Mouse (Mus musculus) kidney, adult 8-10 months (tissue): ENCODE measurements around the gene Aph1a.
"Not testable (repeated sequence)": the region's sequence is repeated elsewhere in the genome, so short reads cannot be mapped to it uniquely, and the experiment has no call there.

Experiments used
- DNase-seq, 2 experiments: peaks; one replicate each; pipeline ENCODE4 v3.0.0; 2022

The Aph1a gene

DNA sequence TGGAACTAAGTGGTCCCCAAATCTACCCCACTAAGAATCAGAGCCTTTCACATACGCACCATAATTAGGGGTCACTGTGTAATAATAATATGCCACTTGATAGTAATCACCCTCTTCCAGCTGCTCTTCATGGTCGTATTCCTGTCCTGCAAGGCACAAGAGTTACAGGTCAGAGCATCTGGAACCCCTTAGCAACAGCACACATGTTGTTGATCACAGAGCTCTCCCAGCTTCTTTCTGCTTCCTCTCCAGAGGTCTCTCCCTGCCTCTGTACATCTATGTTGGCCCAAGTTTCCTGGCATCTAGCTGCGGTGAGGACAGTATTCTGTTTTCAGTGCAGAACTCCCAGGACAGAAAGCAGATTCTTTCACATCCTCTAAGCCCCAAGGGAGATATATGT is 4.1 kb upstream of the Aph1a start:
- DNase-seq, result no peak

DNA sequence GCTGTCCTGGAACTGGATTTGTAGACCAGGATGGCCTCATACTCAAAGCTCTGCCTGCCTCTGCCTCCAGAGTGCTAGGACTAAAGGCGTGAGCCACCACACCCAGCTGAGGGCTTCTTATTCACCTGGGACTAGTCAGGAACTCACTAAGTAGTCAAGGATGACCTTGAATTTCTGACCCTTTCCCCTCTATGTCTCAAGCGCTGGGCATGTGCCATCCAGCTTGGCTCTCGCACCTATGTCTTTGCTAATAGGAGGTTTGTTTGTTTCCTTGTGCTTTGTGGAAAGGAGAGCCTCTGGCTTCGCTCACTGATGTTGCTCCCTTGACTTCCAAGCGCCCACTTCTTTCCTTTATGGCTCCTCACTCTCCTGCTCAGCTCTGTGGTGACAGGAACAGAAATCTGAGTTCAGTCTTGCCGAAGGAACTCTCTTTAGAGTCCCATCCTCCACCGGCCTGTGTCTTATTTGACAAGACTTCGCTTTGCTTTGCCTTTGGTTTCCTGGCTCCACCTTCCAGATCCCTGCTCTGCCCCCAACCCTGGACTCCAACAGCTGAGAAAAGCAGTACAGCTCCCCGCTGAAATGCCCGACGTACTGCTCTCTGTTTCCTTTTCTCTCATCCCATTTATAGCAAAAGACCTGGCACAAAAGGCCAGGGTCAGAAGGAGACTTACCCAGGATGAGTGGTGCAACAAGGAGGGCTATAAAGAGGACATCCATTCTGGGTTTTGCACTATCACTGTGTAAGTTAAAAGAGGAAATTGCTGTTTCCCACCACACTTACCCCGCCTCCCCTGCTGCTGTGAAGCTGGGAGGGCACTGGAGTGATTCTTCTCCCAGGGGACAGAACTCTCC is 2.3 kb upstream of the Aph1a start, which contains the start of gene BC028528:
TSS of gene BC028528 (minus strand) at position 795 of the 855 bp plus-strand sequence.
- DNase-seq, result peak; percentile 14 to 32

DNA sequence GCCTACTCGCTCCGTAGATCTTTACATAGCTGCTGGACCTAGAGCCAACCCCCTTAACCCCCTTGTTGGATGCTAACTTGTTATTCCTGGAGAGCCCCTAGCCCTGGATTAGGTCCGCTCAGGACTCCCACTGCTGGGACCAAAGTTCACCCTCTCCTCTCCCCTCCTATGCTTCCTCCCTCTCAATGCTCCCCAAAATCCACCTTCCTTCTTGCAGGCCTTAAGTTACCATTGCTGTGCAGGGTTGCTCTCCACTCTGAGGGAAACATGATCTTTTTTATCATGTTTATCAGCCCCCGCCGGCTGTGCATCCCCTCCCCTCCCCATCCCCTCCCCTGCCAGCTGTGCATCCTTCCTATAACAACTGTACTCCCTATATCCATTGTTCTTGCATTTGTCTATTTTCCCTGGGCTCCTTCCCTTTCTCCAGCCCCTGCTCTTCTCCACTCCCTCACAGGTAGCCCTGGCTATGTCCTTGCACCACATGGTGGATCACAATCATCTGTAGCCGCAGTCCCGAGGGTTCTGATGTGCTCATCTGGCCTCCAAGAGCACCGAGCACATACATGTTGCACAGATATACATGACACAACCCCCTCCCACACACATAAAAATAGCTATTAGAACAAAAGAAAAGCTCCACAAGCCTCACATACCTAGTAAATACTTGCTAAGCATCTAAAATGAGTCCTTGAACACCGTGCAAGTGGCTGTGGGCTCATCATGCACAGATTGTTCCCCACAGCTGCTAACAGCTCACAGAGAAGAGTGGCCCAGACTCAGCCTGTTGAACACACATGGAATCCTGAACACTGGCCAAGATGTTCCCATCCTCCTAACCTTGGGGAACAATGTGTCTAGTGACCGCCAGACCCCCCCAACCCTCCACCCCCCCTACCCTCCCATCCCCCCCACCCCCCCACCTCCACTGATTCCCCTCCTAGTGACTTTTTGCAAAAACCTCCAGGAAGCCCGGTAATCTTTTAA is 1.4 kb upstream of the Aph1a start:
- DNase-seq, result peak; percentile 3 to 27

DNA sequence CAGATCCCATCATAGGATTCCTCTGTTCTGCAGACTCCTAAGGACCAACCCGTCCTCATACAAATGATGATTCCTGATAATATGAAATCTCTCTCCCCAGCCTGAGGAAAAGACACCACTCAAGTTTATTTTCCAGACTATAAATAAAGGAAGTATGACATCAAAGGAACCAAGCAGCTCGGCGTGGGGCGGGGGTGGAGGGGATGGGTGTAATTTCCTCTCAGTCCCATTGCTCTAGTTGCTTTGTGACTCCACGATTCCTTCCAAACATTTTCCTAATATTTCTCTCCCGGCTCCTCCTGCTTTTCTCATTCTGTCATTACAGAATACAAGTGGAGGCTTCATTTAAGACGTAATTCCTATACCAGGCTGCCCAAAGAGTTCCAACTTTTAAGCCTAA is 643 bp upstream of the Aph1a start:
- DNase-seq, result peak in 1 of 2 experiments; percentile 14

DNA sequence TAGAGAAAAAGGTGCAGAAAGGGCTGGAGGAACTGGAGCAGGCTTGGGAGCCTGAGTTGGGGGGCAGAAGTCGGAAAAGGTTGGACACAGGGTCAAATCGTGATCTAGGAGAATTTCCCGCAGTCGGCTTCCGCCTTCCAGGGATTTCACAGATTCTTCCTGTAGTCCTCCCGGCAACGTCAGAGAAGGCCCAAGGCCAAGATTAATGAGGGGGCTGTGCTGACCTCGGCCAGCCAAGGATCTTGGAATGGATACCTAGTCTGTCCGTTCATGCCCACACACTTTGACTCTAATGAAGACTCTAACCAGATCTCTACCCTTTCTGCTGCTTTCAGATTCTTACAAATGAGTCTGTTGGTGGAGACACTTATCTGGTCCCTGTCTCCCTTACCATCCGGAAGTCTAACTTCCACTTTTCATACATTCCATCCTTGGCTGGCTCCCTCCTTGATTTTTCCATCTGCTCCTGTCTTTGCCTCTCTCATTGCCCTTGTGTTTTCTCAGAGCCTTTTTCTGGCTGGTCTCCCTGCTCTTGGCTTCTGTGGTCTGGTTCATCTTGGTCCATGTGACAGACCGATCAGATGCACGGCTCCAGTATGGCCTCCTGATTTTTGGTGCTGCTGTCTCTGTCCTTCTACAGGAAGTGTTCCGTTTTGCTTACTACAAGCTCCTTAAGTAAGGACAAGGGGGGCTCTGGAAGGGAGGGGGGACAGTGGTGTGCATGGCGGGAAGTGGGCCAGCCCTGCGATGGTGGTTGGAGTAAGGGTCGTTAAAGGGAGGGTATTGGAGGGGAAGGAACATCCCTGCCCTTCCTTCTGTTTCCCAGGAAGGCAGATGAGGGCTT is 770 bp downstream of the Aph1a start:
- peak; percentile 82 to 87 for DNase-seq

DNA sequence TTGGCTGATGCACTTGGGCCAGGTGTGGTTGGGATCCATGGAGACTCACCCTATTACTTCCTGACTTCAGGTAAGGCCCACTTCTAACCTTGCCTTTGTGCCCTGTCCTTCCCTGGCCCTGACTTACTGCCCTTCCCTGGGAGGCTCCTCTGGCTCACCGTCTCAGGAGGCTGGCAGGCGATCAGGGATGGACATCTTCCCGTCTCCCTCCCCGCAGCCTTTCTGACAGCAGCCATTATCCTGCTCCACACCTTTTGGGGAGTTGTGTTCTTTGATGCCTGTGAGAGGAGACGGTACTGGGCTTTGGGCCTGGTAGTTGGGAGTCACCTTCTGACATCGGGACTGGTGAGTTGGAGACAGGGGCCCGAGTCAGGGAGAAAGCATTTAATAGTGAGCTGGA is 1.7 kb downstream of the Aph1a start:
- DNase-seq, result peak in 1 of 2 experiments; percentile 8

DNA sequence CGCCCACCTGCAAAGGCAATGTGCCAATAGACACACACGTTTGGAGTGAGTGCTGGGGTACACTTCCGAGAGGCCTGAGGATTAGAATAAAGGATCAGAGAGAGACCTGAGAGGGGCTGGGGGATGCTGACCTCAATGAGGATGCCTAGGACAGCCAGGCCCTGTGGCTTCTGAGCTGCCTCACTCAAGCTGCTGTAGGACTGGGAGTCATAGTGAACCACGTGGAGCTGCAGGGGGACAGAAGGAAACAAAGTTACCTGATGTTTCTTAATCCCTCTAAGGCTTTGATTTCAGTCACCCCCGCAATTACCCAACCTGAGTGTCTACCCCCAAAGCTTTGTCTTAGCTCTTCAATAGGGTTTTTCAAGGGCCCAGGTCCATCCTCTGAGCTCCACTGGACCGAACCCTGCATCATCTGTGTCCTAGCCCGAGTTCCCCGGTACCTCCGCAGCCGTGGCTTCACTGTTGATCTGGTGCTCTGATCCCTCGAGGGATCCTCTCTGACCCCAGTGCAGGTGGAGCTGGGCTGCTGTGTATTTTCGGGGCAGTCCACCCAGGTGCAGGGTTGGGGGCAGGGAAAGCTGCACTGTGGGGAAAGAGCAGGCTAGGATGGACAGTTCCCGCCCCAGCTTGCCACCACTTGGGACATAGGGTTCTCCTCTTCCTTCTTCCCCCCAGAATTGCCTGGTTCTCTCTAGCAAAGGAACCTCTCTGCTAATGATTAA is 6.2 kb downstream of the Aph1a start:
- no peak for DNase-seq

DNA sequence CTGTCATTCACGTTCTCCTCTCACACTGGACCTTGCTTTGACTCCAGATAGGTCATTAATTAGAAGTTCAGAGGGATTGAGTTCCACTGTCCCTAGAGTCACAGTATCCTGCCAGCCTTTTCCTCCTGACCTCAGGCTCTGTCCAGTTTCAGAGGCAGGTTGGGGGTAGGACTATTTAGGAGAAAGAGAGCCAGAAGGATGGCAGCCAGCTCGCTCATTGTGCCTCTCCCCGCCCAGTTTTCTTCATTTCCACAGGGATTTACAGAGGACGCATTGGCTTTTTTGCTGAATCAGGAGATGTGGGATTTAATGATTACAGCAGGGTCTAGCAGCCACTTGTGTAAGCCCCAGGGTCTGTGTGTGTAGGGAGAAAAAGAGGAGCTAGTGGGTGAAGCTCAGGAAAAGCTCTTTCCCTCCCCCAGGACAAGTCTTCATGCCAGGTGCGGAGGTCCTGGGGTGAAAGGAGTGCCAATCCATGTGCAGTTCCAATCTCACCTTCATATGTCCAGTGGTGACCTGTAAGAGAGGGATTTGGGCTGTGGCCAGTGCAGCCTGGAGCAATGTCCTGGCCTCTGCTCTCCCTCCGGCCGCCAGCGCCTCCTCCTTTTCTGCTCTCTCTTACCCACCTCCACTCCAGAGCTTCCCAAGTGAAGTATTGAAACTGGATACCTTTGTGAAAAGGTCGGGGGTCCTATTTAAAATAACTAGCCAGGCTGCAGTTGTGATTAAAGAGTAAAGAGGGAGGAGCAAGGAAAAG is 8.0 kb downstream of the Aph1a start:
- DNase-seq, result peak; percentile 77 to 78

DNA sequence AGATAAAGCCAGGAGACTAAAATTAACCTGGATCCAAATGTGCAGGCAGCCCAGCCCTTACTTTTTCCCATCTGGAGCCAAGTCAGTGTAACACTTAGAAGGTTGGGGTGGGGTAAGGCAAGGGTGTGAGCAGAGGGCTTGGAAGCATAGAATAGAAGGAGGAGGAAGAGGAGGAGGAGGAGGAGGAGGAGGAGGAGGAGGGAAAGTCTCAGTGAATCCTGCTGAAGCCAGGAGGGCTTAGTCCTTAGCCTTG is 8.5 kb downstream of the Aph1a start:
- DNase-seq, result peak in 1 of 2 experiments; percentile 13

DNA sequence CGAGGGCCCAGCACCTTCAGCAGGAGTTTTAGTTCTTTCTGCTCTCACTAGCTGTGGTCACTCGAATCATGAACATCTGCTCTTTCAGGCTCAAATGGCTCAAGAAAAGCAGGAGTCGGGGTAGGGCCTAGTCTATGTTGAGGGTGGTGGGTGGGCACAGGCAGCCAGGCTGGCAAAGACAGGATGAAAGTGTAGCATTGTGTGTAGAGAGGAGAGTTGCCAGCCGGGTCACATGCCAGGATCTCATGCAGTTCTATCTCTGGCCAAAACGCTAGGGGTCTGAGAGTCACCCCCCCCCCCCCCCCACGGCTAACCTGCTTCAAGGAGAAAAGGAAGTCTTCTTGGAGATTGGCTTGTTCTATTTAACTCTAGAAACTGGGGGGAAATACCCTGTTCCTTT is 8.9 kb downstream of the Aph1a start:
- peak in 1 of 2 experiments; percentile 35 for DNase-seq

DNA sequence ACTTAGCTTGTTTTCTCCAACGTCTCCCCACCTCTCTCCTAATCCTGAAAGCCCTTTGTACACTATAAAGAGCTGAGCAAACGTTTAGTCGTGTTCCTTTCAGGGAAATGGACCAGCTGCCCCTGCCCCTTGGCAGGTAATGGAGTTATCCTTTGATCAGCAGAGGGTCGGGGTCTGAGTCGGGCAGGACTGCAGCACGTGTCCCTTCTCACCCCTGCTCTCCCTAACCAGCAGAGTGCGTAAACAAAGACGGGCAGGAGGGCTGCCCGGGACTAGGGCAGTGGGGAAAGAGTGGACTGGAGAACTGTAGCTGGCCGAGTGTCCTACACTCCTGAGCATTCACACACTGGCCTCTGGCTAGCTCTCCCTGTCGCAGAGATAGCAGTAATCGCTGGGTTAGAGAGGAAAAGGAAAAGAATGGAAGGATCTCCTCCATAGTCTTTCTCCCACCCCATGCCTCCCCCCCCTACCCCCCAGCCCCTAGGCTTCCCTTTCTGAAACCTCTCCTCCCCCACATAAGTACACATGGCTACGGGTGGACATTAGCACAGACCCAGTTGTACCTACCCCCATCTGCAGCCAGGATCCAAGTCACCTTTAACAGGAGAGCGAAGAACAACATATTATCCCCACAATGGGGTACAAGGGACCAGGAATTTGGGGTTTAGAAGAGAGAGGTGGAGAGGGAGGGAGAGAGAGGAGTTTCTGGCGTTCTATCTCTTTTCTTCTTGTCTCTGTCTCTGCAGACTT is 10.2 kb downstream of the Aph1a start:
- peak; percentile 80 to 82 for DNase-seq

DNA sequence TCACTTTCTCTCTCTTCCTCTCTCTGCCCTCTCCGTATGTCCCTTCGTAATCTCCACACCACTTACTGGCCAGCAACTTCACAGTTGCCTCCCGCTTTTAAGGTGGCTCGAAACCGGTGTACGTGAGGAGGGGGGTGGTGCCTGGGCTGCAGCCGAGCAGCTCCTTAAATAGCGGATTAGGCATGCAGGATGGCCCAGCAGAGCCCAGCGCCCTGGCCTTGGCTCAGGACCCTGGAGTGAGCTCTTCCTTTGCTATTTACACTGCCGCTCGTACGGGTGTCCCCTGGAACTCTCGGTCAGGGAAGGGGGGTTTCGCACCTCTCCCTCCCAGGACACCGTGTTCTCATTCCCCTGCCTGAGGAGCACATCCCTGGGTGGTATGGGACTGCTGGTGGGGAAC is 10.8 kb downstream of the Aph1a start, which contains the start of gene Car14:
TSS of gene Car14 (minus strand) at position 124 of the 400 bp plus-strand sequence.
- peak; percentile 55 to 62 for DNase-seq

DNA sequence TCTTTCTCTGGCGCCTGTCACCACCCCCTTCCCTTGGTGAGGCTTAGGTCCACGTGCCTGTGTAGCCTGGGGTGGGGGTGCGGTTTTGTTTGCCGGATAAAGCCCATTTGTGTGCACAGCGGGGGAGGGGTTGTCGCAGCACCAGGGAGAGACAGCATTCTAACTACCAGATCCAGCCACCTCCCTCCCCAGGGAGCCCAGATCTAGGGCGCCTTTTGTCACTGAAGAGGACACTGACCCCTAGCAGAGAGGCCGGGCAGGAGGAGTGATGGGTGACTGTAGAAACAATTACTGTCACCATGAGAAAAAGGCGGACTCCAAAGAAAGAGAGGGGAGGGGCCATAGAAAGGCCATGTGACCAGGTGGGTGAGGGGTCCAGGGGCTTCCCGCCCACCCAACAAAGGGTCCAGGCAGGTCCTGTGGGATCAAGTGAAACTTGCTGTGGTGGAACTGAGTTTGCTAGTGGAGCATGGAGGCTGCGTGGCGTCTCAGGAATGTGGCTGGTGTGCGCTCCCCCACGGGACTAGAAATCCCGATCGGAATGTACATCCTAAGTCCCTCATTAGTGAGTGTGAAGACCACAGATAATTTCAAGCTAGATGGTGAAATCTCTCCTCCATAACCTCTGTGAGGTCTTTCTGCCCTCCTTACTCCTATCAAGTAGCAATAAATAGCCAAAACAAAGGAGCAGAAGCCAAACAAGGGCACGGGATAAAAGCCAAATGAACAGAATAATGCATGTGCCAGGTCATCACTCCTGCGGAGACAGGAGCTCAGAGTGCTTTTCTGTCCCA is 11.6 kb downstream of the Aph1a start:
- DNase-seq, result peak in 1 of 2 experiments; percentile 38

DNA sequence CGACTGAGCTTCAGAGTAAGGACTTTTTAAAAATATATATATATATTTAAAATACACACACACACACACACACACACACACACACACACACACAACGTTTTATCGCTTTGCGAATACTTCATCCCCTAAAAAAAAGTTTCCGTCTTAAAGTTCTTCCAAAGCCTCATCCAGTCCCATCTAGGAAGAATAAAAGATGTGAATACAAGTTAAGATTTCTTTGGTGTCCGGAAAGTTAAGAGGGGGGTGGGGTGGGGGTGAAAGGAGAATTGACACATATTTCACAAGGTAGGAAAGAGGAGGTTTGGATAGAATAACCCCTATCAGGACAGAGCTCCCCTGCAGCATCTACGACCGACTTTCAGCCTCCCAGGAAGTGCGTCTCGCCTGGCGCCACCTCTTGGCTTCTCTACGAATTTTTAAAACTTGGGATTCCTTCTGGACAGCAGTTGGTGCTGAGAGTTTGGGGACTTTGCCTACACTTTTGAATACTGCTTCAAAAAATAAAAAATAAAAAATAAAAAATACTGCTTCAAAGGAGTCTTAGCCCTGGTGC is 12.2 kb downstream of the Aph1a start:
- DNase-seq, result peak in 1 of 2 experiments; percentile 70

DNA sequence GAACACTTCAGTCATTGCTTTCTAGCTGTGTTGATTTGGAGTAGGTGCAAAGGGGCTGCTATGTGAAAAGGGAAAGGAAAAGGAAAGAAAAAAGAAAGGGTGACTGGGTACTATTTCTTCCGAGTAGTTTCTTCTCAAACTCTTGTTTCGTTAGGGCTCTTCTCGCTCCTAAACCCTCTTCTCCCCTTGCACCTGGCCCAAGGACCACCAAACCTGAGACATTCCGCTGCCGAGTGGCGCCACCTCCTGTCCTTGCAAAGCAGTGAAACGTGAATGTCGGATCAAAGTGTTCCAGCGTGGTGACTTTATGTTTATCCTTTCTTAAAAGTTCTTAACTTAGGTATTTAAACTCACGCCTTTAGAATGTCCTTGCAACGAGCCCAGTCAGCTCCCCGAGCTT is 13.1 kb downstream of the Aph1a start:
- DNase-seq, result peak in 1 of 2 experiments; percentile 61

DNA sequence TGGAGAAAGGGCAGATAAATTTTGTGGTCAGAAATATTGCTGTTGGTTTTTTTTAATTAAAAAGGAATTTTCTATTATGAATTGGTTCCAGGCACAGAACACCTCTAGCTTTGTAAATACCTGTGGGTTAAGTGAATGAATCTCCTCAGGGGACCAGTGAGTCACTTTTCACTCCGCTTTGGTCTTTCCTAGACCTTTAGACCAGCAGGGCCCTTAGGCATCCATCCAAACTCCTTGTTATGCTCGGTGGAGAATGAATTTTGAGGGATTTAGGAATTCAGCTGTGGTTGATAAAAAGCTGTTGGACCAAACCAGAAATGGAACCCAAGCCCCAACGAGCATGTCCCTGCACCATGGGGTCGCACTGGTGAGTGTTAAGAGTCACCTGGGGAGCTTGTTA is 13.8 kb downstream of the Aph1a start:
- DNase-seq, result no peak

DNA sequence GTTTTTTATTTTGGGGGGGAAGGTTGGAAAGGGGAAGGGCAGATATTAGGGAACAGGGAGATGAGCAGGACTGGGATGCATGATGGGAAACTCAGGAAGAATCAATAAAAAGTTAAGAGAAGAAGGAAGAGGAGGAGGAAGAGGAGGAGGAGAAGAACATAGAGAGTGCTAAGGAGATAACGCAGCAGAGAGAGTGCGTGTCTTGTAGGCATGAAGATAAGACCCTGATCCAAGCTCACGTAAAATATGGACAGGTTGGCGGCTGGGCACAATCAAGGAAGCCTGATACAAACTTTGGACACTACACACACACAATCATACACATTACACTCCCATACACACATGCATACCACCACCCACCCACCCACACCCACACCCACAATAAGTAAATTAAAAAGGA is 20.9 kb downstream of the Aph1a start:
- no peak for DNase-seq

DNA sequence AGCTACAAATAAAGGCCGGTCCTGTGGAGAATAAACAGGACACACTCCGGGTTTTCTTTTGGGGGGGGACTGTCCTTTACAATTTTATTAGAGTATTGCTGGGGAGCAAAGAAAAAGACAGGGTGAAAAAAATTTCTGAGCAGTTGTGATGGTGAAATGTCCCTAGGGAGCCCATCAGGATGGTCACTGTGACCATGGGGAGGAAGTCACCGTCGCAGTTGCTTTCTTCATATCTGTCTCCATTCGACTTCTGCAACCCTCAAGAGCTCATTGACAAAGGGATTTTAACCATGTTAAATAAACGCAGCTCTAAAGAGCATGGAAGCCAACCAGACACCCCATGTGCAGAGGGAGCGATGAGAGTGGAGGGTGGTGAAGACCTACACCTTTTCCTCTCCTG is 23.0 kb downstream of the Aph1a start:
- no peak for DNase-seq

DNA sequence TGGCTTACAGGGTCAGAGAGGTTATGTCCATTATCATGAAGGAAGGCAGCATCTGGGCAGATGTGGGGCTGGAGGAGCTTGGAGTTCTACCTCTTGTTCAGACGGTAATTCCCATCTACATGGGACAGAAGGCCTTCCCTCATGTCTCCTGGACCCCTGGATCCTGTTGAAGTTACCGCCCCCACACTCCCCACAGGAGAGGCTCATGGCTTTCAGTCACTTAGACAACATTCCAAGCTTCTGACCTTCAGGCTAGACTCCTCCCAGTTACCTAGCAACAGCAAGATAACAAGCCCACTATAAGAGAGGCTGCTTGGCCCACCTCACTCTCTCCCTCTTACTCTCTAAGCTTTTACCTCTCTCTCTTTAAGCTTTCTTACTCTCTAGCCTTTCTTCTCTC is 26.8 kb downstream of the Aph1a start:
- not testable (repeated sequence) for DNase-seq
